ENCODE assay signal across 8 mouse cellular contexts in the genomic region with DNA sequence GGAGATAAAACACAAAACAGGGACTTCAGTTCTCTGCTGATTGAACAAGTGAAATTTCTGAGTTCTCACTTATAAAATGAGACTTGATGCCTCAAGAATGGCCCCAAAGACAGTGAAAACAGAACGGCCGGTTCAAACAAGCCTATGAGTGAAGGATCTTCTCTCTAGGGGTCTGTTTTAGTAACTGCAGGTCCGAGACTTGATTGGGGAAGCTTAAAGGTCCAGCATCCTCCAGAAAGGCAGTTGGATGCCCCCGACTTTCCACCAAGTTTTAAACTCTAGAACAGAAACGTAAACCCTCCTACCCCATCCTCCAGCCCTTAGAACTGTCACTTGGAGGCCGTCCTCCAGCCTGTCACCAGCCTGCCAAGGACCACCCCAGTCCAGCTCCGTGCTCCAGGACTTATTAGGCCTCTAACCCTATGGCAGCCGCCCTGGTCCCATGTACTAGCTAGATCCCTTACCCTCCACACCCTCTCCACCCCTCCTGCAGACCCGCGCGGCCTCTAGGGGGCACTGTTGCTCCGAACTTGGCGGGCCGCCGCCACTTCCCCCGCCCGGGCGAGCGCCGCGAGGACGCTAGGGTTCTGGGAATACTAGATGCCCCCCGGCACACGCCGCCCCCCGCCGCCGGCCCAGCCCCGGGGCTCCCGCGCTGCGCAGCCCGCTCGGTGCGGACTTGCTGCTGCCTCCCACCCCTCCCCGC. TPM values are rescaled to one million over a fixed set of nuclear protein-coding genes. Genes with fewer than 3 reads are reported as not detected.
A peak's percentile ranks its signal among the peaks of the same experiment; 100 is the strongest.
DNase-seq lines count a peak whose midpoint lies in the region; ATAC-seq and TF ChIP-seq lines count a peak whose summit lies in the region.

No protein-coding gene starts in this region.

- peak overlapping the region; percentile 99 for H3K27ac ChIP-seq in ES-E14 (ENCODE audit: insufficient read depth, low read depth, low read length, poor library complexity, severe bottlenecking)
- H3K27ac ChIP-seq in forebrain, embryonic 15.5 days (replicated peaks) = peak overlapping the region; percentile 97
- peak overlapping the region; percentile 97 for H3K27ac ChIP-seq in layer of hippocampus, adult 2 months
- H3K27ac ChIP-seq in neural tube, embryonic 15.5 days (replicated peaks) = peak overlapping the region; percentile 99

- peak overlapping the region; percentile 98 for H3K4me2 ChIP-seq in forebrain, embryonic 15.5 days (replicated peaks)
- peak overlapping the region; percentile 100 for H3K4me2 ChIP-seq in neural tube, embryonic 15.5 days

- H3K4me1 ChIP-seq in ES-E14 (ENCODE audit: control insufficient read depth in 2 of 2, insufficient read depth in 2 of 2, low read length in 2 of 2, poor library complexity in 1 of 2) = peaks cover 11 to 22% of the 10 kb centered on the region in 2 experiments; a peak in 3 of 4 replicates
- peaks cover 51% of the 10 kb centered on the region for H3K4me1 ChIP-seq in forebrain, embryonic 15.5 days
- H3K4me1 ChIP-seq in lung, adult 2 months (ENCODE audit: control insufficient read depth, insufficient read depth, low read length) = peaks cover 12% of the 10 kb centered on the region
- peaks cover 60% of the 10 kb centered on the region for H3K4me1 ChIP-seq in neural tube, embryonic 15.5 days

- in situ Hi-C loops in ES-E14 (cut with MboI; ENCODE audit: low sequenced_read_pairs in 2 of 2, unreplicated experiment in 2 of 2) = no loop called here

- H3K27me3 ChIP-seq in forebrain, embryonic 15.5 days = no peaks in the 10 kb centered on the region
- no peaks in the 10 kb centered on the region for H3K27me3 ChIP-seq in neural tube, embryonic 15.5 days (replicated peaks)

- peak; percentile 96; the same call in 1 of the 2 replicates for TF ChIP-seq CTCF in layer of hippocampus, adult 2 months (conservative IDR thresholded peaks at IDR 0.05)
- peak; percentile 53 for TF ChIP-seq CTCF in lung, adult 2 months (IDR thresholded peaks at IDR 0.05; ENCODE audit: insufficient read depth, low read length)

- ATAC-seq in forebrain, embryonic 15.5 days (replicated peaks) = peak; percentile 87
- peak; percentile 83 for ATAC-seq in neural tube, embryonic 15.5 days (ENCODE audit: low FRiP score)

- H3K36me3 ChIP-seq in ES-E14 (ENCODE audit: control insufficient read depth, insufficient read depth, low read length, poor library complexity, severe bottlenecking) = no peaks in the 10 kb centered on the region
- H3K36me3 ChIP-seq in forebrain, embryonic 15.5 days = no peaks in the 10 kb centered on the region
- H3K36me3 ChIP-seq in neural tube, embryonic 15.5 days = no peaks in the 10 kb centered on the region

- peak; percentile 87 for DNase-seq in ES-E14 (ENCODE audit: low read depth, low spot score)
- peak; percentile 95 for DNase-seq in cerebellum, adult 11 months
- peak; percentile 91 for DNase-seq in heart, postnatal 25 days (ENCODE audit: low spot score)
- peak; percentile 94 to 99 for DNase-seq in layer of hippocampus, adult 2 months (ENCODE audit: low spot score in 2 of 2)
- DNase-seq in lung, adult 2 months = peak; percentile 98
- DNase-seq in testis, postnatal 14 days (ENCODE audit: low spot score) = peak; percentile 93

- no peak for TF ChIP-seq POLR2A in lung, adult 2 months (IDR thresholded peaks at IDR 0.05; ENCODE audit: borderline replicate concordance, extremely low read depth, low read depth, low read length)

- H3K4me3 ChIP-seq in ES-E14 (ENCODE audit: insufficient read depth in 1 of 2, low read depth in 1 of 2, low read length in 2 of 2, poor library complexity in 1 of 2, severe bottlenecking in 1 of 2) = peak overlapping the region; percentile 65 to 74
- H3K4me3 ChIP-seq in forebrain, embryonic 15.5 days = peak overlapping the region; percentile 53
- peak overlapping the region; percentile 80 for H3K4me3 ChIP-seq in layer of hippocampus, adult 2 months
- H3K4me3 ChIP-seq in lung, adult 2 months (replicated peaks; ENCODE audit: extremely low read depth, low read depth, low read length) = peak overlapping the region; percentile 72
- H3K4me3 ChIP-seq in neural tube, embryonic 15.5 days (replicated peaks) = peak overlapping the region; percentile 47

- intact Hi-C loops in heart, postnatal 25 days (cut with DNase I) = loop anchor here (1.0 kb wide), 2 partner anchors 150 to 326 kb away; no protein-coding TSS in a partner anchor

- peak overlapping the region; percentile 91 for H3K9ac ChIP-seq in ES-E14 (ENCODE audit: insufficient read depth, low read depth, low read length, poor library complexity, severe bottlenecking)
- H3K9ac ChIP-seq in forebrain, embryonic 15.5 days (replicated peaks) = peak overlapping the region; percentile 71
- H3K9ac ChIP-seq in neural tube, embryonic 15.5 days (replicated peaks) = peak overlapping the region; percentile 85

- under 1% methylated on average over 36 of the region's 36 CpGs for WGBS in forebrain, embryonic 15.5 days
- WGBS in lung, adult 2 months = 4% methylated on average over 36 of the region's 36 CpGs
- WGBS in neural tube, embryonic 15.5 days = 2% methylated on average over 29 of the region's 36 CpGs

- no peaks in the 10 kb centered on the region for H3K9me3 ChIP-seq in ES-E14 (ENCODE audit: control insufficient read depth, insufficient read depth, low read depth, low read length)
- no peaks in the 10 kb centered on the region for H3K9me3 ChIP-seq in forebrain, embryonic 15.5 days
- no peaks in the 10 kb centered on the region for H3K9me3 ChIP-seq in neural tube, embryonic 15.5 days (replicated peaks)

TF ChIP-seq in ES-E14, 5 proteins besides CTCF, POLR2A, EP300 and RAD21:
- peak; percentile 45; the same call in 1 of the 2 replicates for TF ChIP-seq HCFC1 (IDR thresholded peaks at IDR 0.05; ENCODE audit: borderline replicate concordance, insufficient read depth, low read length)
- peak; percentile 68 for TF ChIP-seq ZC3H11A (IDR thresholded peaks at IDR 0.05; ENCODE audit: borderline replicate concordance, low read depth, low read length)
- no peak for TF ChIP-seq MAFK (IDR thresholded peaks at IDR 0.05; ENCODE audit: insufficient read depth, low read depth, low read length)

RNA-seq across cellular contexts. Expression of a gene that starts 33.9 kb away (rescaled TPM):
- total RNA-seq in ES-E14 (2012; rRNA removed) = 2.1 and 2.5 TPM in 2 replicates
- polyA plus RNA-seq in forebrain, embryonic 15.5 days (2015; fragmentation: Nextera tagmentation; extraction: Ambion mirVana) = 0.92 and 1.3 TPM in 2 replicates
- total RNA-seq in heart, postnatal 25 days (2021) = 10 to 100 TPM; 28.6 to 37.1 TPM
- total RNA-seq in layer of hippocampus, adult 2 months (2021) = 10 to 100 TPM; 45.6 to 55.5 TPM
- polyA plus RNA-seq in lung, adult 2 months (2012; rRNA removed) = 9.8 and 18.6 TPM in 2 replicates
- polyA plus RNA-seq in neural tube, embryonic 15.5 days (2015; fragmentation: Nextera tagmentation; extraction: Ambion mirVana) = 2.4 and 3.1 TPM in 2 replicates

Comparison
In these comparisons a context has a peak if more than half of its experiments do, and no peak if none do; other contexts are left out.
1. Peak in every context shown above with its lines: DNase-seq, ATAC-seq, H3K4me3 ChIP-seq and H3K27ac ChIP-seq.